Mouse (Mus musculus): ENCODE measurements around the gene Rgs8. TPM values are rescaled to one million over a fixed set of nuclear protein-coding genes. Genes with fewer than 3 reads are reported as not detected.

Rgs8 gene
- polyA plus RNA-seq, 1 experiment = 0.10 TPM

DNA sequence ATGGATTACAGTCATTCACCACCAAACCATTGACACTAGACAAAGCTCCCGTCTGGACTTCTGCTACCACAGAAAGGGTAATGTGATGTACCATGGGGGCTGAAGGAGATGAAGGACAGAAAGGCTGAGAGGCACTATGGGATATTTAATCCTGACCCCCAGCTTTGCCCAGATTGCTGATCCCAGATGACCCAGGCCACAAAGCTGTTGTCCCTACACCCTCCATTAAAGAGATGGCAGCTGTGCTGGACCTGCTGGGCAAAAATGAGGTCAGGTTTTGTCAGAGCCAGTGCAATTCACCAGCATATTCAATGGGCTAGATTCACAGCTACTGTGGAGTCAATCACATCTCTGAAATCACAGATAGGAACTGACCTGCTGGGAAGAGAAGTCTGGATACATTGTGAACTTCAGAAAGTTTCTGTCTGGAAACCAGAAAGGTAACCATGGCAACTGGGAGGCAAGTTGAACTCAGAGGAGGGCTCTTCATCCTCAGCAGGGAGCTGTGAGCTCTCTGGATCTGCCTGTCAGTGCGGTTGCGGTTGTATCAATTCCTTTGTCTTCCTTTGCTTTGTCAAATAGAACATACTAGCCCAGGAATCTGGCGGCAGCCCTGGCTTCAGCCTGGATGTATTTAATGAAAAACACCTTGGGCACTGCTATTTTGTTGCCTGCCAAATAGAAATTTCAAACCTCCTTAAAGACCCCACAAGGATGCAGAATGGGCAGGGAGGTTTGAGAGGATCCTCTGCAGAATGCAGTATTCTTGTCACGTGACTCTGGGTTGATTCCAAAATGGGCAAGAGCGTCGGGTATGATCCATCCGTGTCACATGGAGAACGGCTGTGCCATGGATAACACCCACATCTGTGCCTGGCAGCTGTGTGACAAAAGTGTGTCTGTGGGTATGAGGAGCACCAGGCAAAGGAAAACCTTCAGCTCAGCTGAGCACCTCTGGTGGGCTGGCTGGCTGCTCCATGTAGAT lies 84.6 kb downstream of the Rgs8 start:
- H3K27ac ChIP-seq (ENCODE audit: insufficient read depth, low read length) = no peak overlapping the region

DNA sequence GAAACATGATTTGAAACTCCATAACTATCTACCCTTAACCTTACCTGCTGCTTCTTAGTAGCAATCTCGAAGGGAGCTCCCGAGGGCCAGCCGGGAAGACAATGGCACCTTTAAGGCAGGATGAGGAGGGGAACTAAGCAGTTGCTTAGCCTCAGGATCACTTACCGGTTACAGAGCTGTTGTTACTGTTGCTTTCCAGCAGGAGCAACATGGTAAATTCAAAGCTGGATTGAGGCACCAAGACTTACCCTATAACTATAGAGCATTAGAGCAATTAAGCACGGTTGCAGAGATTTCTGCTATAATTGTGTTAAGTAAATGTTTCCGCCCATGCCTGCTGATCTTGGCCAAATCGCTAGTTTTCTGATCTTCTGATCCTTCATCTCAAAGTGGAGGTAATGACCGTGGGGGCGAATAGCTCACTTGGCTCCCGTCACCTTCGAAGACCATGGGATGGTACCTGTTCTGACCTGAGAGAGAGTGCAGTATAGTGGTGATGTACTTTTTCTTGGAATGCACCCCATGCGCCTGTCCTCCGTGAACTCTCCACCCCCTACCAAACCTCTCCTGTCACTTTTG lies 86.7 kb downstream of the Rgs8 start:
- H3K9ac ChIP-seq (ENCODE audit: low read depth, poor library complexity, severe bottlenecking) = no peak overlapping the region
- TF ChIP-seq POLR2A (IDR thresholded peaks at IDR 0.05; ENCODE audit: insufficient read depth, low read length) (no peak), CTCF (IDR thresholded peaks at IDR 0.05; ENCODE audit: low read depth, low read length) (no peak), EP300 (IDR thresholded peaks at IDR 0.05; ENCODE audit: insufficient read depth, low read depth, low read length) (no peak)
- no peaks in the 10 kb centered on the region for H3K27me3 ChIP-seq (ENCODE audit: control insufficient read depth, insufficient read depth, low read length, poor library complexity, severe bottlenecking)
- H3K27ac ChIP-seq (ENCODE audit: insufficient read depth, low read length) = no peak overlapping the region
- H3K4me1 ChIP-seq (ENCODE audit: control insufficient read depth, insufficient read depth, low read length) = peaks cover 2% of the 10 kb centered on the region
- no peaks in the 10 kb centered on the region for H3K36me3 ChIP-seq (ENCODE audit: control insufficient read depth, insufficient read depth, low read length, poor library complexity, severe bottlenecking)
- H3K9me3 ChIP-seq (replicated peaks; ENCODE audit: control insufficient read depth, insufficient read depth, low read length, poor library complexity, severe bottlenecking) = no peaks in the 10 kb centered on the region
- no peak overlapping the region for H3K4me3 ChIP-seq (ENCODE audit: low read depth, low read length)

More for the DNA sequence above, 84.6 kb downstream of the Rgs8 start:
- Histone ChIP-seq H3K9me3 (replicated peaks; ENCODE audit: control insufficient read depth, insufficient read depth, low read length, poor library complexity, severe bottlenecking) (no peaks in the 10 kb centered on the region), H3K4me3 (ENCODE audit: low read depth, low read length) (no peak overlapping the region), H3K27me3 (ENCODE audit: control insufficient read depth, insufficient read depth, low read length, poor library complexity, severe bottlenecking) (no peaks in the 10 kb centered on the region), H3K4me1 (ENCODE audit: control insufficient read depth, insufficient read depth, low read length) (peaks cover 4% of the 10 kb centered on the region), H3K9ac (ENCODE audit: low read depth, poor library complexity, severe bottlenecking) (no peak overlapping the region), H3K36me3 (ENCODE audit: control insufficient read depth, insufficient read depth, low read length, poor library complexity, severe bottlenecking) (no peaks in the 10 kb centered on the region)
- TF ChIP-seq EP300 (IDR thresholded peaks at IDR 0.05; ENCODE audit: insufficient read depth, low read depth, low read length) = no peak

DNA sequence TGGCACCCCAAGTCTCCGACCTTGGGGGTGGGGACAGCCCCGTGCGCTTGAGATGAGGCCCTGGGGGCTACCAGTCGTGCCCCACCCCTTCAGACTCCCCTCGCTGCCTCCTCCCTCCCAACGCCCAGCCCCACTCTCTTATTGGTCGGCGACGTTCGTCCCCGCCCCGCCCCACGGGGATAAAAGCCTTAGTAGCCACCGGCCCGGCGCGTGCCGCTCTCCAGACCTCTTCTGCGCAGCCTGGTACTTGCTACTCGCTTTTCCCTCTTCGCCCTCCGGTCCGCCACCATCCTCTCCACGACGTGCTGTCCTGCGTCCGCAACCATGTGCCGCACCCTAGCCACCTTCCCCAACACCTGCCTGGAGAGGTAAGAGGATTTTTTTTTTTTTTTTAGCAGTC lies 87.3 kb downstream of the Rgs8 start, which contains the start of gene Rgs16:
Gene Rgs16, plus strand, starts transcription at position 205 of the 400 bp plus-strand sequence.
- peak within 1 kb of the TSS; percentile 72 for H3K4me3 ChIP-seq (ENCODE audit: low read depth, low read length)
- H3K27me3 ChIP-seq (ENCODE audit: control insufficient read depth, insufficient read depth, low read length, poor library complexity, severe bottlenecking) = no peaks in the 10 kb centered on the region
- no peaks in the 10 kb centered on the region for H3K9me3 ChIP-seq (replicated peaks; ENCODE audit: control insufficient read depth, insufficient read depth, low read length, poor library complexity, severe bottlenecking)
- TF ChIP-seq CTCF (IDR thresholded peaks at IDR 0.05; ENCODE audit: low read depth, low read length) (no peak), EP300 (IDR thresholded peaks at IDR 0.05; ENCODE audit: insufficient read depth, low read depth, low read length) (no peak), POLR2A (IDR thresholded peaks at IDR 0.05; ENCODE audit: insufficient read depth, low read length) (peak; percentile 51)
- no peaks in the 10 kb centered on the region for H3K36me3 ChIP-seq (ENCODE audit: control insufficient read depth, insufficient read depth, low read length, poor library complexity, severe bottlenecking)
- H3K9ac ChIP-seq (ENCODE audit: low read depth, poor library complexity, severe bottlenecking) = peak within 1 kb of the TSS; percentile 22
- peaks cover 2% of the 10 kb centered on the region for H3K4me1 ChIP-seq (ENCODE audit: control insufficient read depth, insufficient read depth, low read length)
- no peak within 1 kb of the TSS for H3K27ac ChIP-seq (ENCODE audit: insufficient read depth, low read length)

DNA sequence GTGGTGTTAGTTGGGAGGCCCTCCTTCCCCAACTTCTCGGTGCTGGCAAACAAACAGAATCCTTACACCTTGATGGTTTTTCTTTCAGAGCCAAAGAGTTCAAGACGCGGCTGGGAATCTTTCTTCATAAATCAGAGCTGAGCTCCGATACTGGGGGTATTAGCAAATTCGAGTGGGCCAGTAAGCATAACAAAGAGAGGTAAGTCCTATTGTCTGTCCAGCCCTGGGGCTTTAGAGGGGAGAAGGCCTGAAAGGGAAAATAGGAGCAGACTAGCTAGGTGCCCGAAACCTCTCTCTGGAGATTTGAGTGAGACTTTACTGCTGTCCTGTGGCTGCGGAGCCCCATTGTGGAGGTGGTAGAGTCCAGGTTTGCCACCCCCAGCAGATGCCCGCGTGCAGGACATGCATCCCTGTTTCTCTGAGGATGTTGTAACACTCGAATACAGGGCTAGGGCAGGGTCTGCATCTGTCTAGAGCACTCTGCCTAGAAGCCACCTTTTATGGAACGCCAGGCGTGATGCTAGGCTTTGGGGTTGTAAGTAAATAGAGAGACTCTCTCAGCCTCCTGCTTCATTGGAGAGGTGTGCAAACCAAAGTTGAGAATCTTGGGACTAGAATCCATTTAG lies 88.1 kb downstream of the Rgs8 start:
- Histone ChIP-seq H3K27ac (ENCODE audit: insufficient read depth, low read length) (no peak overlapping the region), H3K36me3 (ENCODE audit: control insufficient read depth, insufficient read depth, low read length, poor library complexity, severe bottlenecking) (no peaks in the 10 kb centered on the region), H3K27me3 (ENCODE audit: control insufficient read depth, insufficient read depth, low read length, poor library complexity, severe bottlenecking) (no peaks in the 10 kb centered on the region), H3K9me3 (replicated peaks; ENCODE audit: control insufficient read depth, insufficient read depth, low read length, poor library complexity, severe bottlenecking) (no peaks in the 10 kb centered on the region), H3K4me1 (ENCODE audit: control insufficient read depth, insufficient read depth, low read length) (peaks cover 2% of the 10 kb centered on the region), H3K9ac (ENCODE audit: low read depth, poor library complexity, severe bottlenecking) (peak overlapping the region; percentile 22), H3K4me3 (ENCODE audit: low read depth, low read length) (peak overlapping the region; percentile 72)
- TF ChIP-seq POLR2A (IDR thresholded peaks at IDR 0.05; ENCODE audit: insufficient read depth, low read length) (no peak), EP300 (IDR thresholded peaks at IDR 0.05; ENCODE audit: insufficient read depth, low read depth, low read length) (no peak), CTCF (IDR thresholded peaks at IDR 0.05; ENCODE audit: low read depth, low read length) (no peak)

DNA sequence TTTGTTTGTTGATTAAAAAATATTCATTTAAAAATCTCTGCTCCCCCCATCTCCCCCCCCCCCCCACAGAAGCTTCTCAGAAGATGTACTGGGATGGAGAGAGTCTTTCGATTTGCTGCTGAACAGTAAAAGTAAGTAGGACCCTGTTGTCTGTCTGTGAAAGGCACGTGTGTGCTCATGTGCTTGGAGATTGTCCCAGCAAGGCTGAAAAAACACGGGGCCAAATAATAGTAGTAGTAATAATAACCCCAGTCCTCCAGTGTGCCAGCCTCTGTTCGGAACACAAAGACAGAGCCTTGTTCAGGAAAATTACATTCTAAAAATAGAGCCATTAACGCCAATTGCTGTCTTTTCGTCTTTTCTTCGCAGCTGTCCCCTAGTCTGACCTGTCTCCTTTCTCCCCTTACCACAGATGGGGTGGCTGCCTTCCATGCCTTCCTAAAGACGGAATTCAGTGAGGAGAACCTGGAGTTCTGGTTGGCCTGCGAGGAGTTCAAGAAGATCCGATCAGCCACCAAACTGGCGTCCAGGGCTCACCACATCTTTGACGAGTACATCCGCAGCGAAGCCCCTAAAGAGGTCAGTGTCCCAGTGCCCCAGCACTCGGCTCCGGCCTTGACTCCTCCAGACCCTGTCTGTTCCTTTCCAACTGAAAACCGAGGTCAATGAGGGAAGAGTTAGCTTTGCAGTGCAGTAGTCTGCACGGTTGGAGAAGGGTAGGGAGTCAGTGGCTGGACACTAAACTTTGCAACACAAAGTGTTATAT lies 88.9 kb downstream of the Rgs8 start:
- no peak overlapping the region for H3K4me3 ChIP-seq (ENCODE audit: low read depth, low read length)
- H3K4me1 ChIP-seq (ENCODE audit: control insufficient read depth, insufficient read depth, low read length) = peaks cover 2% of the 10 kb centered on the region
- no peaks in the 10 kb centered on the region for H3K9me3 ChIP-seq (replicated peaks; ENCODE audit: control insufficient read depth, insufficient read depth, low read length, poor library complexity, severe bottlenecking)
- no peak for TF ChIP-seq POLR2A (IDR thresholded peaks at IDR 0.05; ENCODE audit: insufficient read depth, low read length)
- no peak for TF ChIP-seq EP300 (IDR thresholded peaks at IDR 0.05; ENCODE audit: insufficient read depth, low read depth, low read length)
- no peak for TF ChIP-seq CTCF (IDR thresholded peaks at IDR 0.05; ENCODE audit: low read depth, low read length)
- H3K27ac ChIP-seq (ENCODE audit: insufficient read depth, low read length) = no peak overlapping the region
- no peaks in the 10 kb centered on the region for H3K27me3 ChIP-seq (ENCODE audit: control insufficient read depth, insufficient read depth, low read length, poor library complexity, severe bottlenecking)
- no peak overlapping the region for H3K9ac ChIP-seq (ENCODE audit: low read depth, poor library complexity, severe bottlenecking)
- no peaks in the 10 kb centered on the region for H3K36me3 ChIP-seq (ENCODE audit: control insufficient read depth, insufficient read depth, low read length, poor library complexity, severe bottlenecking)
